Mouse (Mus musculus): ENCODE measurements around the gene Dvl2. TPM values are rescaled to one million over a fixed set of nuclear protein-coding genes. Genes with fewer than 3 reads are reported as not detected.

Dvl2 gene
- polyA plus RNA-seq, 1 experiment from 2014 or later, result 20.6 TPM

DNA sequence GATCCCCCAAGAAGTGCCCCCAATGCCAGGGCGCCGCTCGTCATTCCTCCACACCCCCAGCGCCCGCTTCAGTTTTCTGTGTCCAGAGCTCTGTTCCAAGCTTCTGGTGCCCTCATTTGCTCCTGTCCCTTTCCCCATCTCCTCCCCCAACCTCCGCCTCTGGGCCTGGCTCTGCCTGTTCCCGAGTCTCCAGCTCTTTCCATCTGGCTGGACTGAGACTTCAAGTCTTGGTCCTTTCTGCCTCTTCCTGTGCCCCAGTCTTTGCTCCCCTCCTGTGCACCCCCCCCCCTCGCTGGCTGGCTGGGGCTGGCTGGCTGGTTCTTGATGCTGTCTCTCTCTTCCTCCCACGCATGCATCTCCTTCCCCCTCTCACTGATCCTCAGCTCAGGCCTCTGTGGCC is 27.0 kb downstream of the Dvl2 start:
- DNase-seq (ENCODE audit: low spot score), result no peak

DNA sequence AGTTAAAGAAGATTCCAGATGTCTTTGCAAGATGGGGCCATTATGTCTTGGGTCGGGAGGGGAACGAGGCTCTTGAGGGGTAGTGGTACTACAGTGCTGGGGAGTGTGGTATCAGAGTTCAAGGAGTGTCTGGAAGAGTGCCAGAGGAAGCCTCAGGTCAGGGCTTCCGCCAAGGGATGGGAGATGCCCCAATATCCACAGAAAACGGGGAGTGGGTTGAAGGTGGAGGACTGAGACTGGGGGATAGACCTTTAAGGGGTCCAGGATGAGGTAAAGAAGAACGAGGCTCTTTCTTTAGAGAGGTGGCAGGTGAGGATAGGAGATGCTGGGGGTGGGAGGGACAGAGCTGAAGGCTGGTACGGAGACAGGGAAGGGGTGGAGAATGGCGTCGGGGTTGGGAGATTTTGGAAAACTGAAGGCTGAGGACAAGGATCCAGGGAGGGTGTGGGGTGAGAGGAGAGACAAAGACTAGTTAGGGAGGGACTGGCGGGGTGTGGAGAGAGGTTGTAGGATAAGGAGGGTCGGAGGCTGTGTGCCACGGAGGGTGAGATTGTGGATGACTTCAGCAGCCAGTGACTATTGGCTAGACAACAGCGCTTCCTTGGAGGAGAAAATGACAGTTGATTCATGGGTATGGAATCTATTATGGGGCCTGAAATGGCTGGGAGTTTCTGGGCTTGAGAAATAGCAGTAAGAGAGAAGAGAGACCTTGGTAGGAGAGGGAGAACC is 28.2 kb downstream of the Dvl2 start:
- DNase-seq (ENCODE audit: low spot score), result no peak

DNA sequence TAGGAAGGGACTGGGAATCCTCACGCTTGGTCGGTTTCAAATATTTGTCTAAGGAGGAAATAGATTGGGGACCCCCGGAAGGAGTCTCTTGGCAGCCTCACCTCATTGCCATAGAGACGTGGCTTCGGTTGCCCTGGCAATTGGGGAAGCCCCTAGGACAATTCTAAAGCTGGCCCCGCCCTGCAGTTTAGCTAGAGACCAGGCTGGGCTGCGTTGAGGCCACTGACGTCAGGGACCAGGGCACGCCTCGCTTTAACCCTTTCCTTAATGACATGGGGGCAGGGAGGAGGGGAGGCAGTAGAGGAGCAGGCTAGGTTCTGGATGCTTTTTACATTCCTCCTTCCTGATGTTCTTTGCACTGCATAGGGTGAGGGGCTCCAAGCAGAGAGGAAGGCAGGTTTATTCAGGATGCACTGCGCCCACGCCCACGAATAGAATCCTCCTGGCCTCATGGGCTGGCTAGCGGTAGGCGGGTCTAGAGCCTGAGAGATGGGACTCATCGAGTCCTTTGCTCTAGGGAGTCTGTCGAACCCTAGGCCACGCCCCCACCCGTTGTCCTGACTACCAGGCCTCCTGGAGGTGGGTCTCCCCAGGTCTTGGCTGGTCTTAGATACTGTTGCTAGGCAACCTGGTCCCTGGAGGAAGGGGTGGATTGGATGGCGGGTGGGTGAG is 28.9 kb downstream of the Dvl2 start:
- DNase-seq (ENCODE audit: low spot score), result peak; percentile 78

GRCm38 (mm10) chr11:70029829-70030550 is 29.6 kb downstream of the Dvl2 start:
- DNase-seq (ENCODE audit: low spot score), result no peak

DNA sequence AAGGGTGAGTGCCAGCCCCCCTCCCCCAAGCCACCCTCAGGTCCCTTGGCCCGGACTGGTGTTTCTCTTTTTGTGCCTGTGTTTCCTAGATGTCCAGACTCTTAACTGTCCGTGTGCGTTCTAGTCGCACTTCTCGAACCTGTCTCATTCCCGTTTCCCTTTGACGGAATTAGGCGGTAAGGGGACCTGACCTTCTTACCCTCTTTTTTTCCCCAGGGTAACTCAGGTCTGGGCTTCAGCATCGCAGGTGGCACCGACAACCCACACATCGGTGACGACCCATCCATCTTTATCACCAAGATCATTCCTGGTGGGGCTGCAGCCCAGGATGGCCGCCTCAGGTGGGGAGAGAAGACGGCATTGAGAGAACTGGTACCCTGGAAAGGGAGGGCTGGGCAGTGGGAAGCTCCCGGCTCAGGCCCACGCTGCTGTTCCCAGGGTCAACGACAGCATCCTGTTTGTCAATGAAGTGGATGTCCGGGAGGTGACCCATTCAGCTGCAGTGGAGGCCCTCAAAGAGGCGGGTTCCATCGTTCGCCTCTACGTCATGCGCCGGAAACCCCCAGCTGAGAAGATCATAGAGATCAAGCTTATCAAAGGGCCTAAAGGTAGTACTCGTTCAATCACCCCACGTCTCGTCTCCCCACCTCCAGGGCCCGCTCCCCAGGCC is 30.4 kb downstream of the Dvl2 start:
- DNase-seq (ENCODE audit: low spot score), result no peak

- no peak for DNase-seq (ENCODE audit: low spot score)
Measured at GRCm38 (mm10) chr11:70031321-70031670, 30.9 kb downstream of the Dvl2 start.

- DNase-seq (ENCODE audit: low spot score), result no peak
Measured at GRCm38 (mm10) chr11:70038174-70038573, 37.8 kb downstream of the Dvl2 start.

DNA sequence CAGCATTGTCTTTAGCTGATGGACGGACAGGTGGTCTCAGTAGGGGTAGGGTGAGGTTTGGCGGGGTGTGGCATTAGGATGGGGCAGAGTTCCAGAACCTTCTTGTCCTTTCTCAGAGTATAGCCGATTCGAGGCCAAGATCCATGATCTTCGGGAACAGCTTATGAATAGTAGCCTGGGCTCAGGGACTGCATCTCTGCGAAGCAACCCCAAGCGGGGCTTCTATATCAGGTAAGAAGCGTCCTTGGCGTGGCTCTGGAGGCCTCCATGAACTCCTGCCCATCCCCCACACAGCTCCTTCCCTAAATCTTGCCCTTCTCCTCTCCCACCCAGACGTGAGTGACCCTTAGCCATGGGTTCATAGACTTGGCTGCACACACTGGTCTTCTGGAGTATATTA is 39.2 kb downstream of the Dvl2 start:
- no peak for DNase-seq (ENCODE audit: low spot score)

DNA sequence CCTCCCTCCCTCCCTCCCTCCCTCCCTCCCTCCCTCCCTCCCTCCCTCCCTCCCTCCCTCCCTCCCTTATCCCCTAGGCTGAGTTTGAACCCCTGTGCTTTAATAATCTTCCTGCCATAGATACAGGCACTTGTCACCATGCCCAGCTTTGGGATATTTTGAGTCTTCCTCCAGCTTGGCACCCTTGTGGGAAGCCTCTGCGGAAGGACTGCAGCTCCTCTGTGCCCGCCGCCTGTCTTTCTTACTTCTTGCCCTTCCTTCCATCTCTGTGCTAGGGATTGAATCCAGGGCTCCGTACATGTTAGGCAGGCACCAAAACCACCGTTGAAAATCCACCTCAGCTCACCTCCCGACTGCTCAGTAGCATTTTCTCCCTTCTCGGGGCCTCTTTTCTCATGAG is 39.8 kb downstream of the Dvl2 start:
- DNase-seq (ENCODE audit: low spot score), result no peak

DNA sequence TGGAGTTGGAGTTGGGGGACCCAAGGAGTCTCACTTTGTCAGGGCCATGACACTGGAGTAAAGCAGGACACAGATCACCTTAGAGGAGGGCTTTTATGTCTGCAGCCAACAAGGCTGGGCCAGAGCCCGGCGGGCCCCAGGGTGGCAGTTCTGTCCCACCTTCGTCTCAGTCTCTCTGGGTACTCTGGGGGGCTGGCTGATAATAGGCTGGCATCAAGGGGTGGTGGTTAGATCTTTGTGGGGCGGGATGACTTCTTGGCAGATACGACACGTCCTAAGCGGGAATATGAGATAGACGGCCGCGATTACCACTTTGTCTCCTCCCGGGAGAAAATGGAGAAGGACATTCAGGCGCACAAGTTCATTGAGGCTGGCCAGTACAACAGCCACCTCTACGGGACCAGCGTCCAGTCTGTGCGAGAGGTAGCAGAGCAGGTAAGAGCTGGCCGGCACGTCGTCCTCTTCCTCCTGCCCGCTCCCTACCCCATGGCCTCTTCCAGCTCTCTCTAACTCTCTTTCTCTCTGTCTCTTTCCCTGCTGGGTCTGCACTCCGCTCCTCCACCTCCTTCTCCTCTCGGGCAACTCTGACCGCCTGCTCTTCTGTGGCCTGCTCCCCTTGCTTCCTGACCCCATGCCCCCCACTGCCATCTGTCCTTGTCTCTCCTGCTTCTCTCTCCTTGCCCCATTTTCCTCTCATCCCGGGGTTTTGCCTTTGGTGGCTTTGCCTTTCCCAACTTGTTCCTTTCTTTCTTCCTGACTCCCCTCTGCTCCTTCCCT is 42.1 kb downstream of the Dvl2 start:
- DNase-seq (ENCODE audit: low spot score), result no peak

- no peak for DNase-seq (ENCODE audit: low spot score)
Measured at GRCm38 (mm10) chr11:70043665-70044064, 43.3 kb downstream of the Dvl2 start.

DNA sequence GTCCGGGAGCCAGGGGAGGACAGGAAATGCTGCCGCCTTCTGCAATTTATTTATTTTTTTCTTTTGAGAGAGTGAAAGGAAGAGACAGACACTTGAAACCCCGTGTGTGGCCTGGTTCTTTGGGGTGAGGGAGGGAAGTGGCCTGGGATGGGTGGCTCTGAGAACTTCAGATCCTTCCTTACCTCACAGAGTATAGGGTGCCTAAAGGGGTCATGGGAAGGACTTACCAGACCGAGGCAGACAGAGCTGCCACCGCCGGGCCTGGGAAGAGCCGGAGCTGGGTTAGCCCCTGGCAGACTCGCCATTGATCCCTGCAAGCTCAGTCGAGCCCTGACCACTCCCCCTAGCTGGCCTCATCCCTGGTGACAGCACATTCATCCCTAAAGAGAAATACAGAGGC is 45.0 kb downstream of the Dvl2 start:
- no peak for DNase-seq (ENCODE audit: low spot score)

- DNase-seq (ENCODE audit: low spot score), result no peak
Measured at GRCm38 (mm10) chr11:70049366-70049765, 49.0 kb downstream of the Dvl2 start.

GRCm38 (mm10) chr11:70049816-70050215 is 49.4 kb downstream of the Dvl2 start:
- DNase-seq (ENCODE audit: low spot score), result peak; percentile 23

DNA sequence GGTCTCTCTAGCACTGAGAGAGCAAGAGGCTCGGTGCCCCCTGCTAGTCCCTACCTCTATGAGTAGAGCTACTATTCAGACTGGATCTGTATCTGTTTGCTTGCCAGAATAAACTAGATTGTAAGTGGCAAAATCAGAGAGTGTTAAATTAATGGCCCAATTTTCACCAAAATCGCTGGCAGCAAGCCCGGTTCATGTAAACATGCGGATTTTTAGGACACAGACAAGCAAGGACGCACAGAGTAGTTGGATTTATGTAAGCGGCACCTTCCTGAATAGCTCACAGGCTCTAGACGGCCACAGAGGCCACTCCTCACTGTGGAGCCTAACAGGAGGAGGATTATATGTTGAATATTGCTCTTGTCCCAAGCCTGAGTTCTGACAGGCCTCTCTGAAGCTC is 52.8 kb downstream of the Dvl2 start:
- no peak for DNase-seq (ENCODE audit: low spot score)

GRCm38 (mm10) chr11:70053898-70054570 is 53.6 kb downstream of the Dvl2 start, which contains the start of gene Asgr1:
Asgr1 (plus strand) TSS chr11:70054085.
- no peak for DNase-seq (ENCODE audit: low spot score)

DNA sequence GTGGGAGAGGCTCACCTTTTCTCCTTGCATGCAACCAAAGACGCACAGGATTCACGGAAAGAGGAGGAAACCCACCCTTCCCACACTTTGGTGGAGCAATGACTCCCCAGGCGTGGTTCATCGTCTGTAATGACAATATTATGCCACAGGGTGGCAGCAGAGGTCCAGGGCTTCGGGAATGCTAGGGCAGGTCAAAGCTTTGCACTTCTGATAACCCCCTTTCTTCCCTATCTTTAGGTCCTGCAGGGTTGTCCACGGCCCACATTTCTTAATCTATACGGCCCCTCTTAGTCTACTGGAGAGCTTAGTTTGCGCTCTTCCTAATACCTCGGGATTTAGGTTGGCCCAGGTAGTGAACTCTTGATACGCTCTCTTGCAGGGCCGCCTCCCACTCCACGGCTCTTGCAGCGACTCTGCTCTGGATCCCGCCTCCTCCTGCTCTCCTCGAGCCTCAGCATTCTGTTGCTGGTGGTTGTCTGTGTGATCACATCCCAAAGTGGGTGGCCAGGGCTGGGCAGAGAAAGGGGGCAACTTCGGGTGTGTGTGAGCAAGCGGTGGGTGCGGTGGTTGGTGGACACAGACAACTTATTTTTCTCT is 55.3 kb downstream of the Dvl2 start:
- DNase-seq (ENCODE audit: low spot score), result peak; percentile 67

DNA sequence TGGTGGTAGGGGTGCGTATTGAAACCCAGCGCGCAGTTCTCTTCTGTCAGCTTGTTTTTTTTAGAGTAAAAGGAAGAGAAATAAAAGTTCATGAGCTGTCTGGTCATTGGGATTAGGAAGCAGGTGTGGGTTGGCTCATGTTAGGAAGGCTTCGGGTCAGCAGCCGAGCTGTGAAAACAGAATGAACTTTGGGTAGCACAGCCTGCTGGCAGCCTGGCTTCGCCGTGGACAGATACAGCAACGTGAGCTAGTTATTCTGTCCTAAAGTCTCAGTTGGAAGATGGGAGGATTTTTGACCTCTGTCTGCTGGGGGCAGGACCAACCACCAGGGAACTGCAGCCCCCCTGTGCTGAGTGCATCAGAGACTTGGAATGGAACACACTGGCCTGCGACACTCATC is 57.4 kb downstream of the Dvl2 start:
- DNase-seq (ENCODE audit: low spot score), result no peak

GRCm38 (mm10) chr11:70059930-70060329 is 59.5 kb downstream of the Dvl2 start:
- no peak for DNase-seq (ENCODE audit: low spot score)

Data from thymus, postnatal 0 days (tissue).